Mouse (Mus musculus) neutrophil, adult 5-6 weeks (primary cell): ENCODE measurements around the gene BC004004. TPM values are rescaled to one million over a fixed set of nuclear protein-coding genes. Genes with fewer than 3 reads are reported as not detected.
"Not testable (repeated sequence)": the region's sequence is repeated elsewhere in the genome, so short reads cannot be mapped to it uniquely, and the experiment has no call there.

Experiments
- ATAC-seq: fragments of 151-379, 151-347 bp; 2 replicates; pipeline ENCODE4 v1.8.0; 2017; ENCODE audit warnings: mild to moderate bottlenecking, moderate TSS enrichment; ENCODE audit not compliant: insufficient number of reproducible peaks, poor library complexity, low FRiP score, severe bottlenecking; ENCODE audit errors: extremely low read depth
- total RNA-seq: library from RNA; stranded (forward); fragments of 200-1000 nt; gene quantifications from 2 replicates; pipeline ENCODE4 v1.2.3, GENCODE M21; 2017

BC004004 gene
- total RNA-seq, 1 experiment from 2014 or later = 65.4 TPM

DNA sequence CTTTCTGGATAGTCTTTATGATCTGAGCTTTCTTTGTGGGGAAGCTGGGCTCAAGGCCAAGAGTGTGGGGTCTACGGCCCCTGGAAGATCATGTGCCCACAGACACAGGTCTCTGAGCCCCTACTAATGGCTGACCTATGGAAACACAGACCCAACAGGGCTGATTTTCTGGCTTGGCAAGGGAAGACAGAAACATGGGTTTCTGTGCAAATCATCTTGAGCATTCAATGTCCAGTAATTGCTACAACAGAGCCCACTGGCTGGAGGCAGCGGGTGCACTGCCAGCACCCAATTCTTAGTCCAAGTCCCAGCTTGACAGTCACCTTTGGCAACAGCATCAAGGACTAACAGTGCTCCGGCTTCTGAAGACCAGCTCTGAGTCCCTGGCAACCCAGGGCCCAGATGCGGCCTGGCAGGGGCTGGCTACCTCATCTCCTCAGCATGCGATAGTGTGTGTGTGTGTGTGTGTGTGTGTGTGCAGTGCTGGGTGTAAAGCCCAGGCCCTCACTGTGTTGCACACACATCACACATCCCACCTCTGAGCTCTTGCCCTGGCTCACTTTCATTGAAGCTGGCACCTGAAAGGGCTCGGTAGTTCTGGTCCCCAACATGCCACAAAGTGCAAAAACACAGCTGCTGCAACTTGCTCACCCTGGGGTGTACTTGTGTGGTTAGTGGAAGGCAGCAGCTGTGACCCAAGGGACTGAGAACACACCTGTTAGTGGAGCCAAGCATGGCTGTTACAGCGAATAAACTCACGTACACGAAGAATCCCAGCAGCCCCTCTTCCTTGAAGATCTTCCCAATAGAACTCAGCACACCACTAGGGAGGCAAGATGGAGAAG, 69.6 kb downstream of the BC004004 start:
- no peak for ATAC-seq

- ATAC-seq = no peak
Measured at GRCm38 (mm10) chr17:29339170-29339768, 70.7 kb downstream of the BC004004 start.

GRCm38 (mm10) chr17:29340406-29341261, 72.0 kb downstream of the BC004004 start:
- no peak for ATAC-seq

DNA sequence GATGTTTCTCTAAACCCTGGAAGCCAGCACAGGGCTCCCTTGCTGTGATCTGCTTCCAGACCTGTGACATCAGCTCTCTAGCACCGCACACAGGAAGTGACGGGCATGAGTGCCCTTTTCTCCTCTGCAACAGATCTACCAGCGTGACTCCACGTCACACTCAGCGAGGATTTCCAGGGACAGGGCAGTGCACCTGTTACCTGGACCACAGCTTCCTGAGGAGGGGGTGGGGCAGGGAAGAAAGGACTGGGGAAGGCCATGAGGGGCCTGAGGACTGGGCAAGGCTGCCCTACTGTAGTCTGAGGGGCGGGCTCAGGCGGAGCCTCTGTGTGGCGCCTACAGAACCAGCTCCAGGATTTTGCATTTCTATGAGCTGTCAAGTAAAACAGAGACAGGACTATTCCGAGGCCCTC, 73.0 kb downstream of the BC004004 start:
- ATAC-seq = peak; percentile 72; the same call in 1 of the 2 replicates

DNA sequence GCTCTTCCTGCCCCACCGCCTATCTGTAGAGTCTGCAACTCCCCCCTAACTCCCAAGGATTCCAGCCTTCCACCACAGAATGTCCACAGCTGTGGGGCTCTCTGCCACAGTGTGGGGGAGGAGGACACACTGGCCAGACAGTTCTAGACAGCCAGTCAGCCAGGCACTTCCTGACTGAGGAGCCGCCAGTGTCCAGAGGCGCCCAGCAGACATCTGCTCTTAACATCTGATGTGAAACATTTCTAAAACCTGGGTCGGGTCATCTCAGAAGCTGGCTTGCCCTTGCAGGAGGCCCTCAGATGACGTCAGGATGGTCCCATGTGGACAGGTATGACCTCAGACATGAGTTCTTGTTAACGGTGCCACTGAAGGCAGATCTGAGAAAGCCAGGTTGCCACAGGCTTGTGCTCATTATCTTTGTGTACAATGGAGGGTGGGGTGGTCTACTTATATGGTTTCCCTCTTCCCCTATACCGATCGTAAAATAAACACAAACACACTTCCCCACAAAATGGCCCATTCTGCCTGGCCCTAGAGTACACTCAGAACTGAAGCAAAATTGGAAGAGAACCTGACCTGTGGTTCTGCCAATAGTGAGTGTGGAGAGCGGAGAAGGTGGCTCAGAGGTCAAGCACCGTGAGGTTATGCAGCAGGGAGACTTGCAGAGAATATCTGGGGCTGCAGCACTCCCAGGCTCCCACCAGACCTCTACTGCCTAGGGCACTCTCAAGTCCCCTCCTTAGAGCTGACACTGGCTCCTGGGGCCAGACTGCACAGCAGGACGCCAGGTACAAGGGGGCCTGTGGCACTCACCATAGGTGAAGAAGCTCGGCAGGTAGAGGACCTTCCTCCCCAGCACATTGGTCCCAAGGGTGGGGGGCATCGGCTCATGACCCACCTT, 73.7 kb downstream of the BC004004 start:
- ATAC-seq = no peak

- ATAC-seq = no peak
Measured at GRCm38 (mm10) chr17:29343241-29343640, 74.7 kb downstream of the BC004004 start.

DNA sequence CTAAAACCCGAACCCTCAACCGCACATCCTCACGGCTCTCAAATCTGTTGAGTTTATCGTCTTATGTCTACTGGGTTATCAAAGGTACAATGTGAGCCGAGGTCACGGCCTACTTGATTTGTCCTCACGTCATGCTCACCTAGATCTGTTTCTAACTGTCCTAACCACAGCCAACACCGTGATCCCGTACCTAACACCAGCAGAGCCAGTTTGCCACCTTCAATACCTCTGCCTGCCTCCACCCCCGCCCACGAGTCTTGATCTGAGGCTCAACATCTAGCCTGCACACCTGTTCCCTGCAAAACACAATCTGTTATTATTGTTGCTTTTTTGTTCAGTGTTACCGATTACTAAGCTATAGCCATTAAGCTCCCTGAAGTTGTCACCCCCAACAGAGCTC, 76.7 kb downstream of the BC004004 start:
- ATAC-seq = no peak

DNA sequence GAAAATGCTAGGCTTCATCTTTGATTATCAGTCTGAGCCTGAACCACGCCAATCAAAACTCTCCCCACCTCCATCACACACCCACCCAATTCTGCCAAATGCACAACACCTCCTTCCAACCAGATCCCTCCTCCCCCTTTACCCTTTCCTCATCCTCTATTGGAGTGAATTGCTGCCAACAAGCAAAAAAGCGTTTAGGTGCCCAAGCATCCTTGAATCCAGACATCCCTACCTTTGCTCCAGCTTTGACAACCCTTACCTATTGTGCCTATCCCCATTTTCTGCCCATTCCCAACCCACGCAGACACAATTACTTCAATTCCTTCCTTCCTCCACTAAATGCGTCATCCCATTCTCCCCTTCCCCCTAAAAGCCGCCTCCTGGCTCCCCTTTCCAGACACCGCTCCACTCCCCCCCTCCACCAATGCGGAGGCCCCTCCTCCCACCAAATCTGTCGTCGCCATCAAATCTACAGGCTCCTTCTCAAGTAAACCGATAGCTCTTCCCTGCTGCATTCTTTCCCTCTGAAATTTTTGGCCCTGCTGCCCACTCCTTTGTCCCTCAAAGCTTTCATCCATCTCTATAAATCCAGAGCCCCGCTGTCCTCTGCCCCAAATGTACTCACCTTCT, 78.0 kb downstream of the BC004004 start:
- ATAC-seq = no peak

DNA sequence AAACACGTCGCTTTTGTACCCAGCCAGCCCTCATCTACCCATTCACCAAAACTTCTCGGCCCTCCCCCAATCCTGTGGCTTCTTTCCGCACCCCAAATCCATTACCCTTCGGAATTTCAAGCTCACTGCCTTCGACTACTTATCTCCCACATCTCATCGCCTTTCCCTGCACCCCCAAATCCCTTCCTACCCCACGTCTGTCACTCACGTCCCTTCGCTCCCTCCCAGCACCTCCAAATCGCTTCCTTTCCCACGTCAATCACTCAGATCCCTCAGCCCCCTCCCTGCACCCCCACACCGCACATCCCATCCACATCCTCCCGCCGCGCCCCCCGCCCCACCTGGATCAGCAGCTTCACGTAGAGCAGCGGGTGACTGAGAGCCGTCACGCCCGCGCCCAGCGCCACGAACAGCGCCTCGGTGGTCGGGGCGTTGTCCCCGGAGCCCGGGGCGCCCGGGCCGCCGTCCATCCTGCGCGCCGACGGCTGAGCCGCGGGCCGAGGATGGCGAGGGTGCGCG, 78.6 kb downstream of the BC004004 start:
- ATAC-seq = no peak

GRCm38 (mm10) chr17:29347645-29348256, 79.2 kb downstream of the BC004004 start, which contains the start of gene Mtch1:
Gene Mtch1 (minus strand): TSS chr17:29347934.
- ATAC-seq = peak; percentile 97

DNA sequence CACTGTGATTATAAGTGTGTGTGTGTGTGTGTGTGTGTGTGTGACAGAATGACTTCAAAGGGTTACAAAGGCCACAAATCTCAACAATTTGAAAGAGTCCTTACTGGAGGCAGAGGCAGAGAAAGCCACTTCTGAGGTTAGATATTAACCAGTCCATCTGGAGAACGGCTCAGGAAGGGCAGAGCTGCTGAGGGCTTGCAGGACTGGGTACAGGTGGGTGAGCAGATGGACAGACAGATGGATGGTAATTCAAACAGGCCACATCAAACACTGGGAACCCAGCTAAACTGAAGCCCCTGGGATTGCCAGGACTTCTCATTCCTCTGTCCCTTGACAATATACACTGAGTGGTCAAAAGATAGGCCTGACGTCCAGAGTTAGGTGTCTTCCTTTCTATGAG, 80.4 kb downstream of the BC004004 start:
- ATAC-seq = no peak

DNA sequence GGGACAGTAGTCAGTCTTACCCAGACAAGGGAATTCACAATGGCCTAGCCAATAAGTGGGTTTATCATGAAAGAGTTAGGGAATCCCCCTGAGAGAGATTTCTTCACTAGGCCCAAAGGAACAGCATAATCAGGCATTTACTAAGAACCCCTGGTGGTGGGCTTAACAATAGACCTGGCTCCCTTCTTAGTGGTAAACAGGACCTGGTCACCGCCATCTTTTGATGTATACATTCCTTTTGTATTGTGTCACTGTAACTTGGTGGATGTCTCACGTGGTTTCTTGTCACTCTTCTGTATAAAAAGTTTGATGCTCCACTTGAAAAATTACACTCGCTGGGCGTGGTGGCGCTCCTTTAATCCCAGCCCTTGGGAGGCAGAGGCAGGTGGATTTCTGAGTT, 82.5 kb downstream of the BC004004 start:
- ATAC-seq = not testable (repeated sequence)

GRCm38 (mm10) chr17:29355461-29355840, 86.9 kb downstream of the BC004004 start:
- no peak for ATAC-seq

- no peak for ATAC-seq
Measured at GRCm38 (mm10) chr17:29355841-29356478, 87.4 kb downstream of the BC004004 start.

DNA sequence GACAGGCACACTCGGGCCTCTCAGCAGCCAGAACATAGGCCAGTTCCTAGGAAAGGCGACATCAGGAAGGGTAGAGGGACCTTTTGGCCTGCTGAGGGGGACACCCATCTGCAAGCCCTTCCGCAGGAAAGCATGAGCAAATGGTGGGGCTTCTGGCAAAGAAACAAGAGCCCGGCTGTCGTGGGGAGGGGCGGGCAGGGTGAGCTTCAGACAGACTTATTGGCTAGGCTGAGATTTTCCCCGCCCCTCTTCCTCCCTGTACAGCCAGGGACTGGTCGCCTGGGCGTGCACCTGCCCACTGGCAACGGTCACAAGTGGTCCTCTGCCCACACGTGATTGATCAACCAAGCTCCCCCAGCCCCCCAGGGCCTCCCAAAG, 87.9 kb downstream of the BC004004 start:
- no peak for ATAC-seq

GRCm38 (mm10) chr17:29356882-29357281, 88.3 kb downstream of the BC004004 start:
- no peak for ATAC-seq

- ATAC-seq = no peak
Measured at GRCm38 (mm10) chr17:29358928-29359327, 90.3 kb downstream of the BC004004 start.
